Mouse (Mus musculus) brain, adult 2 months (tissue): ENCODE results near the gene Hoxc5.

Experiments used
- DNase-seq: peaks from one replicate; pipeline ENCODE4 v3.0.0; 2011; ENCODE audit warnings: low read depth, low spot score

Hoxc5 gene

DNA sequence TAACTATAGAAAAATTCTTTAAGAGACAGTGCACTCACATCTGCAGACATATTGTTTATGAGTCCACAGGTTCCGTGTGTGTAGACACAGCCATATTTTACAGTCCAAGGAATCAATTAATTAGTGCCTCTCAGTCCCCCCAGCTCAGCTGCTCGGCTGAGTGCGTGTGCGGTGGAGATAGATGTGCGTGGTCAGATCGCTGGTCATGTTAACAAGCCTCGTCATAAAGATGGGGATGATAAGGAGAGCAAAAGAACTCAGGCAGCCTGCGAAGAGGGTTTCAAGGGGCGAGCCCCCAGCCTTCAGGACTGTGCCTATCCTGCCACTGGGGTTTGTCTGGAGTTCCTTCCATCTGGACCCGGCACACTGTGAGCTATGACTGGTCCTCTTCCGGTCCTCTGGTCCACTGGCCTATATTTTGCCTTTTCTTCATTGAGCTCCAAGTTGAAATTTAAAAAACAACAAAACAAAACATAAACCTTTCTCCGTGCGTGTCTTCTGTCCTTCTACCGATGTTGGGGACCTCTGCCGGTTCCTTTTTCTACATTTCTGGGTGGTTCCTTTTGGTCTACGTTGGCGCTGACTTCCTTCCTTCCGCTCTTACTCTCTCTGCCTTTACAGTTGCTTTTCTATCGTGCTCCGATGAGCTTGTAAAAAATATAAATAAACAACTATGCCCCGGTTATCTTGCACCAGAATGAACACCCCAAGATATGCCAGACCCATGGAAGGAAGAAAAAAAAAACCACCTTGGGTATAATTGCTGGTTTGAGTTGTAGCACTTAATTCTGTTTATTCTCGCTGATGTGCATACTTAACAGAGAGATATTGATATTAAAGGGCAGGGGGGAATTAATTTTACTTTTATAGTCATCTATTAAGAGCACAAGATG is 21.8 kb upstream of the Hoxc5 start:
- DNase-seq = no peak

DNA sequence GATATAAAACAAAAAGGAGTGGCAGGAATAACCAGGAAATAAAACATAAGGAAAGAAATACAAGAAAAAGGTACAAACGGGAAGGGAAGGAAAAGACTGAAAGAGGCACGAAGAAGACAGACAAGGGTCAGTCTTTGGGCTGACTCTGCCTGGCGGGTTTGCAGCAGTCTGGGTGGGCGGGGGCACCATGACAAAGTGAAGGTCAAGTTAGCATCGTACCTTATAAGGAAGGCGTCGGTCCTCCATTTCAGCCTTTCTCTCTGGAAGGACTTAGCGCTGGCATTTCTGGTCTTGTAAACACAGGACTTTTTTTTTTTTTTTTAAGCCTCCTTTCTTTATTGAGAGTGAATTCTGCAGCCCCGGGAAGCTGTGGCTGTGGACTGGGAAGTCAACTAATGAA is 20.0 kb upstream of the Hoxc5 start:
- no peak for DNase-seq

DNA sequence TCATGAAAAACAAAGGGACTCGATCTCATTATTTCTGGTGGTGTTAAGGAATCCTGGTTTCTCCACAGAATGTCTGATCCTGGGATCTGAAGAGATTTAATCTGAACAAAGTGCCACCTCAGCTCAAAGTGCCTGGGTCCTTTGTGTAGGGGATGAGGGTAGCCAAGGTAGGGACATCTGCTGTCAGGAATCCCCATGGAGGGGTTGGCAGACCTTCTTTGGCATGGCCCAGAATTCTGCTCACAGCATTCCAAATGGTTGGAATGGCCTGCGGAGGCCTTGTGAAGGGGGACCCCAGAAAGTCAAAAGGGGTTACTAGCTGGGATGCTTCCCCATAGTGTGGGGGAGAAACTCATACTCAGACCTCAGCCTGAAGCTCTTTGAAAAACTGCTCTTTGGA is 18.4 kb upstream of the Hoxc5 start:
- DNase-seq = no peak

DNA sequence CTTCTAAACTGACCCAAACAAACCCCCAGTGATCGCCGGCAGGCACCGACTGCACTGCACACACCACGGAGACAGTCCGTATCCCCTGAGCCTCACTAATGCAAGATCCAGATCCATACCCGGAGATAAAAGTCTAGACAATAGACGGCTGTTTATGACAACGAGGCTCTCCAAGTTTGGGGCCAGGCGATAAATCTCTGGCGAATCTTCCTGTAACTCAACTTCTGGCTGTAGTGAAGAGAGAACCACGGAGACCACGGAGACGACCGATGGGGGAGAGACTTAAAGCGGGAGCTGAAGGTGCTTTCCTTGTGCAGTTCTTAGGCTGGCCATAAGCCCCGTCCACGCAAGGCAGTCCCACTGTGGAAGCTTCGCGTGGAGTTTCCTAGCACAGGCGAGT is 17.5 kb upstream of the Hoxc5 start:
- DNase-seq = no peak

DNA sequence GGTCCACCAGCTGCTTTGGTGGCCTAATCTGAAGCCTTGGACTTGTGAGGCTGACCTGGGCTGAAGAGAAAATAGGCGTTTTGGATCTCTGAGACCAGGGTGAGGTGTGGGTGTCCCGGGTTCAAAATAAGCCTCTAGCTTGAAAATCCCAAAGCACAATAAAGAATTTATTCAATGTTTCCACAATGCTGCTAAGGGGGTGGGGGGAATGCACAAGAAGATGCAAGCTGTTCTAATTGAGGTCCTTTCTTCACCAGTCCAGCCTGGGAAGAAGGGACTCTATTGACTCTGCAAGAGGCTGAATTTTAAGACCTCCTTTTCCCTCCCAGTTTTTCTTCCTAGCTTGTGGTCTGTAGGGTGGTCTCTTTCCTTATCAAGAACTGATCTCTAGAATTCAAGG is 16.4 kb upstream of the Hoxc5 start:
- DNase-seq = no peak

DNA sequence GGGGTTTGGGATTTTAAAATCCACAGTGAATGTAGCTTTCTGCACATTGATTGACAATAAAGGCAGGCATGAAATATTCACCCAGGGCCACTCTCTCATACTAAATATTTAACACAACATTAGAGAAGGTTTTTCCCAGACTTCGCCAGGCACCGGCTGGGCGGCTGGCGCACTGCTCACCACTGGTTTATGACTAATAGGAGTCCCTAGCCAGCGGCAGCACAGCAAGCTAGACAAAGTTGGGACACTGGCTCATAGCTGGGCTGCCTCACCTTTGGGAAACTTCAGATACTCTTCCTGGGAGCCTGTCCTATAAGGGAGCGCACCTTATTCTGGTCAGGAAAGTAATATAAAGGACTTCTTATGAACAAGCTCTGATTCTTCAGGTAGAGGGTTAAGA is 13.7 kb upstream of the Hoxc5 start:
- no peak for DNase-seq

DNA sequence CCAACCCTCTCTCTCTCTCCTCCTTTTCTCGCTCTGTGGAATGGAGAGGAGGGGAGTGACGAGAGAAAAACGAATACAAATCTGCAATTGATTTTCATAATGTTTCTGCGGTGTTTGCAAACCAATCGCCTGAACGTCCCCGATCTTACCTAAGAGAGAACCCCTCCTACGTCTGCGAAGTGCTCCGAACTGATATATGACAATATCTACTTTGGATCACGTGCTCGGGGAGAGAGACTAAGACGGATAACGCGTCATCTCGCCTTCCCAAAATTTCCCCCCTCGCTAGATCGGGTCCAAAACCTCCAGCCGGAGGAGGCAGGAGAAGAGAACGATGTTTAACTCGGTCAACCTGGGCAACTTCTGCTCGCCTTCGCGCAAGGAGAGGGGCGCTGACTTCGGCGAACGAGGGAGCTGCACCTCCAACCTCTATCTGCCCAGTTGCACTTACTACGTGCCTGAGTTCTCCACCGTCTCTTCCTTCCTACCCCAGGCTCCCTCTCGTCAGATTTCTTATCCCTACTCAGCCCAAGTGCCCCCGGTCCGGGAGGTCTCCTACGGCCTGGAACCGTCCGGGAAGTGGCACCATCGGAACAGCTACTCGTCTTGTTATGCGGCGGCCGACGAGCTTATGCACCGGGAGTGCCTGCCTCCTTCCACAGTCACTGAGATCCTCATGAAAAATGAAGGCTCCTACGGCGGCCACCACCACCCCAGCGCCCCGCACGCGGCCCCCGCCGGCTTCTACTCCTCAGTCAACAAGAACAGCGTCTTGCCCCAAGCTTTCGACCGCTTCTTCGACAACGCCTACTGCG is 12.8 kb upstream of the Hoxc5 start, which contains the start of gene Hoxc11:
Gene Hoxc11 (plus strand): TSS at position 236 of the 815 bp plus-strand sequence.
- no peak for DNase-seq

DNA sequence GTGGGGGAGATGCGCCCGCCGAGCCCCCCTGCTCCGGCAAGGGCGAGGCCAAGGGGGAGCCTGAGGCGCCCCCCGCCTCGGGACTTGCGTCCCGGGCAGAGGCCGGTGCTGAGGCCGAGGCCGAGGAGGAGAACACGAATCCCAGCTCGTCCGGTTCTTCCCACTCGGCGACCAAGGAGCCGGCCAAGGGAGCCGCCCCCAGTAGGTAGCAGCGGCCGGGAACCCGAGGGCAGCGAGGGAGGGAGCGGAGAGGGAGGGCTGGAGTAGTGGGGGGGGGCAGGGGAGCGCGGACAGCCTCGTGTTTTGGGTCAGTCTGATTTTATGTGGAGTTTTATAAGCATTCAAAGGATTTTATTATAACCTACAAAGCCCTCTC is 12.2 kb upstream of the Hoxc5 start:
- no peak for DNase-seq

DNA sequence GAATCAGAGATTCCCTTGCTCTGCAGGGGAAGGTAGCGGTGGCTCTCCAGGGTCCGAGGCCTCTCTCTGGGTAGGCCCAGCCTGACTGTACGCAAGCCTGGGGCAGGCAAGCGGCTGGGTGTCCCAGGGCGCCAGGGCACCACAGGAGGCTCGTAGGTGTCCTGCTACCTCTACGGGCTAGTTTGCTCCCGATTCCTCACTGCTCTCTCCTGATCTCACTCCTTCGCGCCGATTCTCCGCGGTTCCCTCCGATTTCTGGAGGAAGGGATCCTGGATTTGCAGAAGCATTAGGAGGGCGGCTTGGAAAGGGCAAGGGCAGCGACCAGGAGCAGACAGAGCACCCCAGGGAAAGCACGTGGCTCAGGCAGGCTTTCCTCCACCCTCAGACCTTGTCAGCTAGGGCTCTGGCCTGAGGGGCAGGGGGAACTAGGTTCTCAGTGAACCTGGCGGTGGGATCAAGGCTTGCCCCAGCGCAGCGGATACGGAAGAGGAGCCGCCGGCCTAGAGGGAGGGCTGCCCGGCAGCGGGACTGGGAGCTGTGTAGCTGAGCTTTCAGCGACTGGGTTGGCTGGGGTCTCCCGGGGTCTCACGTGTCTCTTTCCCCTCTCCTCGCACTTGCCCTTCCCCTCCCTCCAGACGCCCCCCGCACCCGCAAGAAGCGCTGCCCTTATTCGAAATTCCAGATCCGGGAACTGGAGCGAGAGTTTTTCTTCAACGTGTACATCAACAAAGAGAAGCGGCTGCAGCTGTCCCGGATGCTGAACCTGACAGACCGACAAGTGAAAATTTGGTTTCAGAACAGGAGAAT is 11.2 kb upstream of the Hoxc5 start:
- DNase-seq = no peak

DNA sequence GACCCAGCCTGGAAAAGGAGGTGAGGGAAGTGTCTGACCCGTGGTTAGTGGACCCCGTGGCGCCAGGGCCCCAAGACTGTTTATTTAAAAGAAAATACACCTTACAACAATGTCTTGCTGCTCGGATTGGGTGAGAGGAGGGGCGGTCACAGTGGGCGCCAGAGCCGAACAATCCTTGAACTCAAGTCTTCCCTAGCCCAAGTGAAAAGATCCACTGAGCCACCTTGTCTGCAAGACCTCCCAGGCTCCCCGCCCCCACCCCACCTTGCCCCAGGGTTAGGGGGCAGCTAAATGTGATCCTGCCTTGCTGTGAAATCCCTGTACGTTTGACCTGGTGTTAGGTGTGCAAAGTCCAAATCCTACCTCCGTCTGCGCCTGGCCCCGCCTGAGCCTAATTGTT is 10.3 kb upstream of the Hoxc5 start:
- DNase-seq = no peak

DNA sequence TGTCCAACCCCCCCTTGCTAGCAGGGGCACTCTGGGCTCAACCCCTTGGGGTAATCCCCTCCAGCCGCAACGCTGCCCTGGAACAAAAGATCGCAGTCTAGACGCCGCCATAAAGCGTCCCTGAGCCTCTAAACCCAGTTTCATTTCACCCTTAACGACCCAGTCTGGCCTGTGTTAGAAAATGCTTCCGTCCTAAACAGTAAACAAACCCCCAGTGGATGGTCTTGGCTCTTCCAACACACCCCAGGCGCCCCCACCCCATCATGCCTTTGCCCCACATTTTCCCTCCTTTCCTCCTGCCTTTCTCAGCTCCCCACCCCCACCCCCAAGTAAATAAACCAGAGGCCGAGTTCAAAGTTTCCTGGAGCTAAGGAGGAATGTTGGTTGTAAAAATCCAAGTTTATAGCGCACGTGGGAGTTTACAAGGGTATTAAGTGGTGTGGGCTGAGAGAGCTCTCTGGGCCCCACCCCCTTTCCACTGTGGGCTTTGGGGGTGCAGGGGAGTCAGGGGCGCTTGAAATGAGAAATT is 7.5 kb upstream of the Hoxc5 start:
- DNase-seq = no peak

DNA sequence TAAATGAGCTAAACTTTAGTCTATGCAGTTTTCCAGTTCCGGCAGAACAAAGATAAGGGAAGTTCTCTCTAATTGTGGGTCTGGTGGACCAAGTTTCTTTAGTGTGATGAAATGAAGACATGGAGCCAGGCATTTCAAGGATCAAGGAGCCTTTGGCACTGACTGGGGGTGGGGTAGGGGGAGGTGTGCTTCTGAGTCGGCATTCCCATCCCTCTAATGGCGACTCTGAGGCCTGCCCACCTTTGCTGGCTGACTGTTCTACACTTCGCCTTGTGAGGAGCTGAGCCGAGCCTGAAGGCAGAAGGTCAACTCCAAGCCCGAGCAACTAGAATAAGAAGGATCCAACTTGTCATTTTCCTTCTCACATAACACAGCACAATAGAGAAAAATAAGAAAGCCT is 5.5 kb upstream of the Hoxc5 start:
- no peak for DNase-seq

DNA sequence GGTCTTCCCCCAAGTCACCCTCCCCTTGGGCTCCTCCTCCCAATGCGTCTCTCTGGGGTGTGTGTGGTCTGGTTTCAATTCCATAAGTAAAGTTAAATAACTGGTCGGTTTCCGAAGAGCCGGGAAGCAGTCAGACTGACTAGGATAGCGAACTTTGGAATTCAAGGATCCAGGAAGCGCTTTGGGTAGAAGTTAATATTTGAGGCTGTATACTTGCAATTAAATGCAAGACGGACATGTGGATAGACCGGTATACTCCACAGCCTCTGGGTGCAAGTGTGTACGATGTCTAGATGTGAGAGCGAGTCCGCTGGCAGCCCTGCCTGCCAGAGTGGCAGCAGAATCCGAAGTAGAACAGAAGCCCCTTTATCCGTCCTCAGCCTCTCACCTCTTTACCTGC is 4.8 kb upstream of the Hoxc5 start:
- no peak for DNase-seq

DNA sequence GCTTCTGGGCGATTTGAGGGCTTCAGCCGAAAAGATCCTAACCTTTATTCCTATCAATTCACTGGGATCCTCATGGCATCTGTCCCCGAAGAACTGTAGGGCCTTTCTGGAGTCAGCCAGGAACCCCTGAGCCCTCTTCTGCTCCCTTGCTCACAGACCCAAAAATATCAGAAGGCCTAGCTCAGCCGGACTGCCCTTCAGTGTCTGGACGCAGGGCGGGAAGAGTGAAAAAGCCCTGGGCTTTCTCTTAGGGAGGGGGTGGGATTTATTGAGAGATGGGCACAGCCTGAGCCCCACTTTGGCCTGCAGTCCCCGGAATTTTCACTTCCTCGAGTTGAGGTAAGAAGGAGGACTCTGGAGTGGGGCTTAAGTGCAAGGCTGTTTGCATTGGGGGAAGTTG is 4.0 kb upstream of the Hoxc5 start:
- DNase-seq = no peak

DNA sequence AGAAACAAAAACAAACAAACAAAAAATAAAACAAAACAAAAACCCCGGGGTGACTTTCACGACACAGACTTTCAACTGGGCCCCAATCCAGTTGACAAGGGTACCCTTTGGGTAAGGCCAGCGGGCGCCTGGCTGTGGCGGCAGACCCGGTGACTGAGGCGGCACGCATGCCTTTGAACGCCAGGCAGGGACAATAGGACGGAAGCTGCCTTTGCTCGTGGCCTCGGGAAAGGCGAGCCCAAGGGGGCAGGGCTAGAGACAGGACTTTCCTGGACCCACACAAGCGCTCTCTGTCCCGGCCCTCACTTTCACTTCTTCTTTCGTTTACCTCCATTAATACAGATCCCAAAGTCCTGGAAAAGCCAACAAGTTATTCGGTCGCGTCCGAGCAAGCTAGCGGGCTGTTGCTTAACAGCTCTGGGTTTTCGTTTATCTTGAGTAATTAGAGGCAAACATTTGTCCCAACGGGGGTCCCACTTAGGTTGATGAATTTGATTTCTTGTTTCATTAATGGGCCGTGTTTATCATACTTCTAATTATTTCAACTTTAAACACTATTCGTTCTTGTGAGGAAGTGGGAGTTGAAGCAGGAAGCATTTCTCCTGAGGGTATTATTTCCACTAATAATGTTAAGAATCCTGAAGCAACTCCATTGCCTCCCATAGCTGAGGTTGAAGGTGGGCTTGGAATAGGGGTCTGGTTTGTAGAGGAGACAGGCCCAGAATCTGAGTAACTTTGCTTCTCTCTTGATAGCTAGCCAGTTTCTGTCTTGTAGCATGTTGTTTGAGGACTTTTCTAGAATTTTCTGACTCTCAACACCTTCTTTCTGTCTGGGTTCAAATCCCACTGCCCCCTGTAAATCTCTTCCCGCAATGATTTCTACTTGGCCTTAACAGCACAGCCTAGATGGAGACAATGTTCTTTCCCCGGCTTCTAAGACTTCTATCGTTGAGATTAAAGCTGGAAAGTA is 3.3 kb upstream of the Hoxc5 start:
- DNase-seq = no peak

DNA sequence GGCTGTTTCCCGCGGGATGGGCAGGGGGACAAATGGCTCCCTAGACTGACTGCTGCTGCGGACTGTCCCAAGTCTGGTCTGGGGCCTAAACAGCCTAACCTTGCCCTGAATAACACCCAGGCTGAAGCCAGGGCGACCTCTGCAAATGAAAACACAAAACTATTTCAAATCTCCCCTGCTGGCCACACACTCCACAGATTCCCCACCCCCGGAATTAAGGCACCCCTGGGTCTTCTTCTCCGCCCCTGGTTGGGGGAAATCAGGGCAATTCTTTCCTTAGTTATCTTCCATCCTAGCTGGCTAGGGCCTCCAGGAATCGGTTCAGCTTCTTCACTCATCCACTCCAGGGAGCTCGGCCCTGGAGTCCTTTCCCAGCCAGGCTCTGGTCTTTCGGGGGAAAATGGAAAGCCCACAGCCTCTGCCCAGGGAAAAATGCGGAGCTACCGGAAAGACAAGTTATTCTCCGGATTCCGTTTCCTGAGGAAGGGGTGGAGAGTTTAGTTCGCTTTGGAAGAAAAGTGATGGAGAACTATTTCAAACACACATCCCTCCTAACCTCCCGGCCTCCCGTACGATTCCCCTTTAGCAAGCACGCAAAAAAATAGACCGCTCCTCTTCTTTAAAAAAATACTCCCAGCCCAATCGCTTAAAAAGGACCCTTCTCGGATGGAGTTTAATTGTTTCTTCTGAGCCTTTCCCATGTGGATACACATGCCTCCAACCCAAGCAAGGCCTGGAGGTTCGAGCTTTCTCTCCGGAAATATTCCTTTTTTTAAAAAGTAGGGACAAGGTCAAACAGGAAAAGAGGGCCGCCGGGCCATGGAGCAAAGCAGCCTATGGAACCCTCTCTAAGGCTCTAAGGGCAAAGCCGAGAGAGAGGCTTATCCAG is 2.0 kb upstream of the Hoxc5 start:
- no peak for DNase-seq

DNA sequence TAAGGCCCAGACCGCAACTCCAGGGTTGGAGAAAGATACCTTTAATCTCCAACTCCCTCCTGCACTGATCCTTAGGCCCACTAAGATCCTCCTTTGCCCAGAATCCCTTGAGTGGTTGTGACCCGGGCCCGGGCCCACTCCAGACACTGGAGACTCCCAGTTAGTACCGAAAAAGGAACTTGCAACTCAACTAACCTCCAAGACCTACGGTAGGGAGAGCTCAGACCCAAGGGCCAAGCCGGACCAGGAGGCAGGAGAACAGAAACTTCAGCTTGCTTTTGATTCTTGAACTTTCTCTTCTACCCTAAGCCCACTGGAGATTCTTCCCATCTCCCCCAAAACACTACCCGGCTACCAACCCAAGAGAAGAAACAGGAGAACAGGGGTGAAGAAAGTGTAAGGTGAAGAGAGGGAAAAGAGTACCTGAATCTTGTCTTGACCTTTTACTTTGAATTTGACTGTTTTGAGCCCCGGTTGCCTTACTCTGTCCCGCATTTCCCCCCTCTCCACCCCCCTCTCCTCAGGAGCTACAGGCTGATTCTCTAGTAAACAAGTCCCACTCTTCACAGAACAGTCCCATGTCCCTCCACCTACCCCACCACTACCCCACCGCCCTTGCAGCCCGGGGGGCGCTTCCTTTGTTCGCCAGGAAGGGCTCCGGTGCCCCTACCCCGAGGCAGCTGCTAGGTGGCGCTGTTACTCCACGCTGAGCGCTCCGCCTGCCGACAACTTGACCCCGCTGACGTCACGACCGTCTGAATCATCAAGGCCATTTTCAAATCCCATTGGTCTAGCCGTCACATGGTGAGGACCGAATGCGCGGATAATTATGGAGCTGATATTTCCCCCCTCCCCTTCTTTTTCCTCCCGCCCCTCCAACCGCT is 1.1 kb upstream of the Hoxc5 start:
- DNase-seq = peak; percentile 23

DNA sequence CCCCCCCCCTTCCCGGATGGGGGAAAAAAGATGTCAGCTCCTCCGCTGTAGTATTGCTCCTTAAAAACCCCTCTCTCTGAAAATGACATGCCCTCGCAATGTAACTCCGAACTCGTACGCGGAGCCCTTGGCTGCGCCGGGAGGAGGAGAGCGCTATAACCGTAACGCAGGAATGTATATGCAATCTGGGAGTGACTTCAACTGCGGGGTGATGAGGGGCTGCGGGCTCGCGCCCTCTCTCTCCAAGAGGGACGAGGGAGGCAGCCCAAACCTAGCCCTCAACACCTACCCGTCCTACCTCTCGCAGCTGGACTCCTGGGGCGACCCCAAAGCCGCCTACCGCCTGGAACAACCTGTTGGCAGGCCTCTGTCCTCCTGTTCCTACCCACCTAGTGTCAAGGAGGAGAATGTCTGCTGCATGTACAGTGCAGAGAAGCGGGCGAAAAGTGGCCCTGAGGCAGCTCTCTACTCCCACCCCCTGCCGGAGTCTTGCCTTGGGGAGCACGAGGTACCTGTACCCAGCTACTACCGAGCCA is 399 bp upstream of the Hoxc5 start, which contains the start of gene Hoxc10:
Gene Hoxc10 (plus strand): TSS at position 21 of the 536 bp plus-strand sequence.
- no peak for DNase-seq
